Mouse (Mus musculus) hindbrain, postnatal 0 days (tissue): ENCODE measurements at regions not wholly inside any gene's neighbourhood (a gene's known extent, or its start where the extent isn't known, plus 50 kb on each side); places are given as distances from the start of the nearest gene placed in this dataset.
A peak's percentile ranks its signal among the peaks of the same experiment; 100 is the strongest.

ENCODE experiments used
- ATAC-seq: fragments of 200-750 bp; cut with Nextera tagmentation; 2 replicates; pipeline ENCODE4 v1.8.0; 2017; ENCODE audit warnings: mild to moderate bottlenecking, moderate TSS enrichment, moderate library complexity
- DNase-seq: peaks from one replicate; pipeline ENCODE4 v3.0.0-alpha.2; 2015; ENCODE audit warnings: low spot score
- H3K27ac ChIP-seq: fragments of 300-500 bp; sonication (generic); 2 replicates; pipeline ENCODE4 v1.5.1; 2014; ENCODE audit warnings: mild to moderate bottlenecking
- H3K27me3 ChIP-seq: fragments of 300-500 bp; sonication (generic); 2 replicates; pipeline ENCODE4 v1.6.1; 2014; ENCODE audit warnings: low read length, mixed read lengths; ENCODE audit not compliant: insufficient read depth
- H3K36me3 ChIP-seq: fragments of 300-500 bp; sonication (generic); 2 replicates; pipeline ENCODE4 v1.6.1; 2014; ENCODE audit warnings: low read length, mixed read lengths; ENCODE audit not compliant: insufficient read depth
- H3K4me1 ChIP-seq: fragments of 300-500 bp; sonication (generic); 2 replicates; pipeline ENCODE4 v1.6.1; 2014; ENCODE audit warnings: antibody characterized with exemption, low read length, mixed read lengths; ENCODE audit not compliant: insufficient read depth
- H3K4me2 ChIP-seq: fragments of 300-500 bp; sonication (generic); 2 replicates; pipeline ENCODE4 v1.6.1; 2014; ENCODE audit warnings: low read depth, mild to moderate bottlenecking, low read length, moderate library complexity, mixed read lengths
- H3K4me3 ChIP-seq: fragments of 300-500 bp; sonication (generic); 2 replicates; pipeline ENCODE4 v1.5.1; 2014; ENCODE audit warnings: low read length
- H3K9ac ChIP-seq: fragments of 300-500 bp; sonication (generic); replicated peaks from 2 replicates; pipeline ENCODE4 v1.6.1; 2014; ENCODE audit warnings: mild to moderate bottlenecking, low read length, moderate library complexity, mixed read lengths
- H3K9me3 ChIP-seq: fragments of 300-500 bp; sonication (generic); 2 replicates; pipeline ENCODE4 v1.6.1; 2016; ENCODE audit warnings: low read length, mixed read lengths
- CTCF ChIP-seq: IDR thresholded peaks from 2 replicates; pipeline ENCODE4 v1.5.1; 2016; ENCODE audit warnings: antibody characterized with exemption, control low read depth, low read depth
- WGBS: fragments of 180-500 bp; shearing (Covaris S2); extraction: QIAGEN DNeasy Blood & Tissue Kit; methylation state at CpG from one replicate; pipeline ENCODE4 v1.1.7; 2014; 5-methylcytosine and 5-hydroxymethylcytosine counted together

DNA sequence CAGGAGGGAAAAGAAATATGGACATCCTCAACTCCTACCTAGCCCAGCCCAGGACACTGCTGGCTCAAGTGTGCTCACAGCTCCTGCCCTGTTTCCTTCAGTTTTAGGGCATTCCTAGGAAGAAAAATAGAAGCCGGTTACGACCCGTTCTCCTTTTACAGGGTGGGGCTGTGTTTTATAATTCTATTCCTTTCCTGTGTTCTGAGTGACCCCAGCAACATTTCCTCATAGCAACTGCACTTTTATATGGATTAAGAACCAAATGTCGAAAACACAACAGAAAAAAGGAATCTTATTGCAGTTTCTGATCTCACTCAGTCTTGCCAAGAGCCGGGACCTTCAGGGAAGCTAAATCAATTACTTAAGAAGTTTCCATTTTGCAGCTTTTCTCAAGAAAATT lies 713.7 kb downstream of the Inhba start:
- no peak overlapping the region for H3K4me3 ChIP-seq
- no peak for DNase-seq
- TF ChIP-seq CTCF = no peak
- 82% methylated on average over 5 of the region's 5 CpGs for WGBS
- H3K4me1 ChIP-seq = no peaks in the 10 kb centered on the region
- H3K4me2 ChIP-seq = no peak overlapping the region
- H3K9me3 ChIP-seq = no peaks in the 10 kb centered on the region
- no peak overlapping the region for H3K27ac ChIP-seq
- H3K9ac ChIP-seq = no peak overlapping the region
- ATAC-seq = no peak
- H3K36me3 ChIP-seq = no peaks in the 10 kb centered on the region
- H3K27me3 ChIP-seq = no peaks in the 10 kb centered on the region

DNA sequence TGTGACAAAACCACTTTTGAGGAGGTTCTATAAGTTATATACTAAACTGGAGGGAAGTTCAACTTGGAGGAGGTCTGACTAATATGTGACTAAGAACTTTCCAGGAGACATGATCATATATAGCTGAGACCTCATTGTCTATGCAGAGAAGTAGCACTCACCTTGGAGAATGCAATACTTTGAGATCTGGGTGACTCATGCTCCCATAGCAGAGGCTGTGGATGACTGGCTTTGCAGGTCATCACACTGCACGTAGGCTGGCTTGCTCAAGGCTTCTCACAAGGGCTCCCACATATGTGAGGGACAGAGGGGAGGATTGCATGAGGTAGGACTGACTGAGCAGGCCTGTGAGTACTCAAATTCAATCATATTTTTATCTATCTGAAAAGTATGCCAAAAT lies 726.7 kb downstream of the Inhba start:
- no peak overlapping the region for H3K9ac ChIP-seq
- H3K9me3 ChIP-seq = no peaks in the 10 kb centered on the region
- H3K27ac ChIP-seq = no peak overlapping the region
- H3K4me3 ChIP-seq = no peak overlapping the region
- ATAC-seq = no peak
- H3K4me1 ChIP-seq = no peaks in the 10 kb centered on the region
- DNase-seq = no peak
- H3K36me3 ChIP-seq = no peaks in the 10 kb centered on the region
- H3K4me2 ChIP-seq = no peak overlapping the region
- no peaks in the 10 kb centered on the region for H3K27me3 ChIP-seq
- no peak for TF ChIP-seq CTCF
- 78% methylated on average over 1 of the region's 1 CpGs for WGBS

DNA sequence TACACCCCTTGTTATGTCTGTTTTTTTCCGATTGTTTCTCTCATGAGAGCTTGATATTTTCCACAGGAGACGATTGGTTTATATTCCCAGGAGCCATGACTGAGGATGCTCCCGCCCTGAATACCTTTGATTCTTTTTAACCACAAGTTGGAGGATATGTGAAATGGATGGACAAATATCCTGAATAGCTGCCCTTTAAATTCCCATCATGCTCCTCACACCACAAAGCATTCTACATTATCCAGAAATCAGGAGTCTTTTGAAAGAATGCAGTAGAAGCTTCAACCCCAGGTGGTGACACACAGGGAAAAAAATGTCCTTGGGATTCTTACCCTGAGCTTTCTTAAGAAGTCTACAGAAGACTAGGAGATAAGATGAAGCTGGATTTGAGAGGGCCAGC lies 727.9 kb downstream of the Inhba start:
- no peak for TF ChIP-seq CTCF
- no peak overlapping the region for H3K27ac ChIP-seq
- WGBS = 89% methylated on average over 3 of the region's 3 CpGs
- no peaks in the 10 kb centered on the region for H3K4me1 ChIP-seq
- no peak overlapping the region for H3K9ac ChIP-seq
- ATAC-seq (no peak), DNase-seq (no peak)
- no peak overlapping the region for H3K4me3 ChIP-seq
- no peaks in the 10 kb centered on the region for H3K9me3 ChIP-seq
- H3K36me3 ChIP-seq = no peaks in the 10 kb centered on the region
- no peaks in the 10 kb centered on the region for H3K27me3 ChIP-seq
- H3K4me2 ChIP-seq = no peak overlapping the region

DNA sequence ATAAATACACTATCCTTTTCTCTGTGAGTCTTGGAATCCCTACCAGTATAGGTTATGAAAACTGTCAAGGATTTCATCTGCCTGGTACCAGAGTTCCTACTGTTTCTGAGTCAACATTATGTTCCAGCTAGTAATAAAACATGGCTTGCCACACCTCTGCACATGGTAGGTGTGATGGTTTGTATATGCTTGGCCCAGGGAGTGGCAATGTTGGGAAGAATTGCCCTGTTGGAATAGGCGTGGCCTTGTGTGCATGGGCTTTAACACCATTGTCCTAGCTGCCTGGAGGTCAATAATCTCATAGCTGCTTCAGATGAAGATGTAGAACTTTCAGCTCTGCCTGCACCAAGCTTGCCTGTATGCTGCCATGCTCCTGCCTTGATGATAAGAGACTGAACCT lies 732.6 kb downstream of the Inhba start:
- 79% methylated on average over 1 of the region's 1 CpGs for WGBS
- no peak overlapping the region for H3K27ac ChIP-seq
- H3K4me3 ChIP-seq = no peak overlapping the region
- ATAC-seq (no peak), DNase-seq (no peak)
- no peaks in the 10 kb centered on the region for H3K4me1 ChIP-seq
- H3K27me3 ChIP-seq = no peaks in the 10 kb centered on the region
- H3K4me2 ChIP-seq = no peak overlapping the region
- TF ChIP-seq CTCF = no peak
- H3K9me3 ChIP-seq = no peaks in the 10 kb centered on the region
- H3K36me3 ChIP-seq = no peaks in the 10 kb centered on the region
- H3K9ac ChIP-seq = no peak overlapping the region

DNA sequence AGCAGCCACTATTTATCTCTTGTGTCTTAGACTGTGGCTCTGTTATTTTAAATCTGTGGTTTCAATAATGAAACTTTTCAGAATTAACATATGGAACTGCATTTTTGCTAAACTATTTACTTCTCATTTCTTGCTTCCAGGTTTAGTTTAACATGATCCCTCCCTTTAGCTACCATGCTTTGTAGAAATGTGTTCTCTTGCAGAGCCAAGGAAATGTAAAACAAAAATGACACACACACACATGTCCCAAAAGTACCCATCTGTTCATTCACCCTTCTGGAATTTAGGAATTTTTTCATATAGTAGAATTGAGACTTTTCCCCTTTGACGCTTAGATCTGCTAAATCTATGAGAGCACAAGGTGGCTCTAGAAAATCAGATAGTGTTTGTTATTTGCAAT lies 734.0 kb downstream of the Inhba start:
- no peak overlapping the region for H3K4me2 ChIP-seq
- no peak for TF ChIP-seq CTCF
- 84% methylated on average over 1 of the region's 1 CpGs for WGBS
- no peak overlapping the region for H3K27ac ChIP-seq
- no peaks in the 10 kb centered on the region for H3K9me3 ChIP-seq
- no peak overlapping the region for H3K9ac ChIP-seq
- no peaks in the 10 kb centered on the region for H3K4me1 ChIP-seq
- H3K27me3 ChIP-seq = no peaks in the 10 kb centered on the region
- no peaks in the 10 kb centered on the region for H3K36me3 ChIP-seq
- DNase-seq (no peak), ATAC-seq (no peak)
- no peak overlapping the region for H3K4me3 ChIP-seq

DNA sequence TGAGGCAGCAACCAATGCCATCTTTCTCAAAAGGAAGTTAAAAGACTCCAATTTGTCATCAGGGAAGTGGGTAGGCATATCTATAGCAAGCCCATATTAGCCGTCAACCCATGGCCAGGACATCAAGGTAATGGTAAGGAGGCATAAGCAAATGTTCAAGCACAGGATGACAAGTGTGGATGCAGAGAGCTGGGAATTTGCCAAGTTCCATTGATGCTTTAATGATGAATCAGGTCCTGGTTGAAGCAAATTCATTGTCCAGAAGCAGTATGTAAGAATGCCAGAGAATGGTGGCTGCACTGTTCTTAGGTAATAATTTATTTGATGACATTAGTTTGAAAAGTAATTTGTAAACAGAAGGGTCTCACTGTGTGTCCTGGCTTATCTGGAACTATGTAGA lies 734.8 kb downstream of the Inhba start:
- ATAC-seq (no peak), DNase-seq (no peak)
- Histone ChIP-seq H3K4me1 (no peaks in the 10 kb centered on the region), H3K36me3 (no peaks in the 10 kb centered on the region), H3K4me2 (no peak overlapping the region), H3K27me3 (no peaks in the 10 kb centered on the region), H3K27ac (no peak overlapping the region), H3K4me3 (no peak overlapping the region), H3K9ac (no peak overlapping the region), H3K9me3 (no peaks in the 10 kb centered on the region)
- TF ChIP-seq CTCF = no peak
- 82% methylated on average over 1 of the region's 1 CpGs for WGBS

DNA sequence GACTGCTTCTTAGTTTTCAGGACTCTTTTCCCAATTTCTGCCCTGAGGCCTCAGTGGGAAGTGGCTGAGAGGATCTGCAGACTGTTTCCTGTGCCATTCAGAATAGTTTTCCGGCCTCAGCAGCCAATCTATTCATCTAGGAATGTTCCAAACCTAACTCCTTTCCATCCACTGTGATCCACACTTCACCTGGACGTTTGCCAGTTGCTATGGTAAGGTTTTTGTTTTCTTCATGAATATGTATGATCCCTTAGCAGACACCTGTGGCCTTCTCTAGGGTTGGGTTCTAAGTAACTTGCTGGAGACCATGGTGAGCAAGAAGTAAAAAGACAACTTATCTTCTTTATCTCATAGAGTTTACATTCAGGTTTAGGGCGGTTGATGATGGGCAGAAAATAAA lies 744.6 kb downstream of the Inhba start:
- ATAC-seq = no peak
- Histone ChIP-seq H3K27me3 (no peaks in the 10 kb centered on the region), H3K27ac (no peak overlapping the region), H3K9me3 (no peaks in the 10 kb centered on the region), H3K36me3 (no peaks in the 10 kb centered on the region), H3K4me2 (no peak overlapping the region), H3K4me1 (no peaks in the 10 kb centered on the region), H3K9ac (no peak overlapping the region), H3K4me3 (no peak overlapping the region)
- DNase-seq = peak; percentile 10
- TF ChIP-seq CTCF = no peak
- 52% methylated on average over 3 of the region's 3 CpGs for WGBS

DNA sequence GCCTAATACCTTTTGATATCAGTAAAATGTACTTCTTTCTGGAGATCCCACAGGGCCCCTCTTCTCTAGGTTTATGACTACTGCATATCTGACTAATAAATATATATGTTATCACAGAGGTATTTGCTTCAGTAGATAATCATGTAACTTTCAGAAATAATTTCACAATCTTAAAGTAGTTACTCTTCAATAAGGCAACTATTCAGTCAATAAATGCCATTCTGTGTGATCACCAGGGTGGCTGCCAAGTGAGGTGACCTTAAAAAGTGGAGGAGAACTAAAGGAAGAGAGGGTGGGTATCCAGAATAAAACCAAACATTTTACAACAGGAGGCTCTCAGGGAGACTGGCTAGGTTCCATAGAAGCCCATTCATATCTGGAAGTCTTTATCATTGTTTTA lies 748.4 kb downstream of the Inhba start:
- H3K4me3 ChIP-seq = no peak overlapping the region
- no peak overlapping the region for H3K4me2 ChIP-seq
- DNase-seq (no peak), ATAC-seq (no peak)
- no peak overlapping the region for H3K9ac ChIP-seq
- no peaks in the 10 kb centered on the region for H3K9me3 ChIP-seq
- H3K4me1 ChIP-seq = no peaks in the 10 kb centered on the region
- no peak for TF ChIP-seq CTCF
- H3K27me3 ChIP-seq = no peaks in the 10 kb centered on the region
- no peak overlapping the region for H3K27ac ChIP-seq
- H3K36me3 ChIP-seq = no peaks in the 10 kb centered on the region
